Mouse (Mus musculus): ENCODE results near the gene St5.

The St5 gene

DNA sequence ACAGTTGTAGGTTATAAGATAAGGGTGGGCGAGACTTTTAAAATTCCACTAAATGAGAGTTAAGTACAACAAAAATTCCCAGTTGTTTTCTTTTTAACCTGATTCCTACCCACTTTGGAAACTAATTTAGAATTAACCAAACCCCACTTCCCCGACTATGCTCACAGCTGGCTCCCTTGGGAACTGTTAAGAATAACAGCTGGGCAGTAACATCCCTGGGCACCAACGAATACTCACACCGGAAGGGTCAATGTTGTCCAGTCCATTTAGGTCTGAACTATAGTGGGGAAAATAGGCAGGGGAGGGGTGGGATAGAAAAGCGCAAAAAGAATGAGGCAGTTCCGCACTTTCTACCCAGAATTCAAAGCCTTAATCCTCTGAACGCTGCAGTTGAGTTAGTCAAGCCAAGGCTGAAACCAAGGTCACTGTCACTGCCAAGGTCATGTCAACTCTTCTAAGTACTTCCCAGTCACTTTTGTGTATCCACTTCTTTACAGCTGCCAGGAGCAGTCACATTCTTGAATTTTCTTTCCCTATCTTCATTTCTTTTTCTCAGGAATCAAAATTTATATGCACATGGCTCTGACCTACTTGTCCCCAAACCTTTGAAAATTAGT, 96.3 kb downstream of the St5 start:
- no peak for DNase-seq

DNA sequence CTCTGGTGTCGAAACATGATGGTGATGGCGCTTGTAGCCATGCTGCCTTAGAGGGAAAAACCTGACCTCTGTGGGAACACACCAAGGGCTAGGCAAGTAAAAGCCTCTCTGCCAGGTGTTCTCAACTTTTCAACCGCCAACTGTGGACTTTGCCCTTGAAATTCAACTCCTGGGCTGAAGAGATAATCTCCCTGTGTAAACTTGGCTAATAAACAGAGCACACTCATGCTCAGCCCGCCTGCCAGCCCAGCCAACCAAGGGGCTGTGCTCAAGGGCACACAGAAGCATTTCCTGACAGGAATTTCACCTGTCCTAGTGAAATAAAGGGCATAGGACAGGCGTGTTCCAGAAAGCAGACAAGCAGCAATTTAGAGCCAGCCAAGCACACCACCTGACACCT, 100.8 kb downstream of the St5 start:
- DNase-seq = peak; percentile 55 to 83

GRCm38 (mm10) chr7:109602022-109602421, 101.4 kb downstream of the St5 start:
- no peak for DNase-seq

DNA sequence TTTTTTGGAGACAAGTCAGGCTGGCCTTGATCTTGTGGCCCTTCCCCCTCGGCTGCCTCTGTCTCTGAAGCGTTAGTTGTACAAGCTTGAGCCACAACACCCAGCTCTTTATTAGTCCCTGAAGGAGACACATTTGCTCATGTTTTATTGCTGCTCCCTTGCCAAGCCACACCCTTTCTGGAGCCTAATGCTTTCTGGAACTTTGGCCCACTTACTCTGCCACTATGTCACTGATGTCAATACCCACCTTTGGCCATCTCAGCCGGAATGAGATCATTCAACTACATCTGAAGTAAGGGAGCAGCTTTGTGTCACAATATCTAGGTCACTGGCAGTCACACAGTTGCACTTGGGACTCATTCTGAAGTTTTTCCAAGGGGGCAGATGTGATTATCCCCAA, 102.7 kb downstream of the St5 start:
- DNase-seq = peak; percentile 36 to 57

DNA sequence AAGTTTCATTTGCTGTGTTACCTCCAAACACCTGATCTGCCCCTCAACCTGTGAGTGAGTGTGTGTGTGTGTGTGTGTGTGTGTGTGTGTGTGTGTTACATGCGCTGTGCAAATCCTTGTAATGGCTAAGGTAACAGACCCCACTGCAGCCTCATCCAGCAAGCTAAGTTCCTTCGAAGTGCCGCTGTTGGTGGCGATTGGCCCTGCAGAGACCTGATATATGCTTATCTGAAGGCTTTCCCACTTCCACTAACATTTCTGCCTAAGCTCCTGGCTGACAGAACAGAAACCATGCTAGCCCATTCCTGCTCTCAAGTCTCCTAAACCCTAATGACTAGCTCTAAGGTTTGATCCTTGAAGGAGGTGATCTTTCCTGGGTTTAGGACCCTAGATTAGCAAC, 103.4 kb downstream of the St5 start:
- DNase-seq = no peak

DNA sequence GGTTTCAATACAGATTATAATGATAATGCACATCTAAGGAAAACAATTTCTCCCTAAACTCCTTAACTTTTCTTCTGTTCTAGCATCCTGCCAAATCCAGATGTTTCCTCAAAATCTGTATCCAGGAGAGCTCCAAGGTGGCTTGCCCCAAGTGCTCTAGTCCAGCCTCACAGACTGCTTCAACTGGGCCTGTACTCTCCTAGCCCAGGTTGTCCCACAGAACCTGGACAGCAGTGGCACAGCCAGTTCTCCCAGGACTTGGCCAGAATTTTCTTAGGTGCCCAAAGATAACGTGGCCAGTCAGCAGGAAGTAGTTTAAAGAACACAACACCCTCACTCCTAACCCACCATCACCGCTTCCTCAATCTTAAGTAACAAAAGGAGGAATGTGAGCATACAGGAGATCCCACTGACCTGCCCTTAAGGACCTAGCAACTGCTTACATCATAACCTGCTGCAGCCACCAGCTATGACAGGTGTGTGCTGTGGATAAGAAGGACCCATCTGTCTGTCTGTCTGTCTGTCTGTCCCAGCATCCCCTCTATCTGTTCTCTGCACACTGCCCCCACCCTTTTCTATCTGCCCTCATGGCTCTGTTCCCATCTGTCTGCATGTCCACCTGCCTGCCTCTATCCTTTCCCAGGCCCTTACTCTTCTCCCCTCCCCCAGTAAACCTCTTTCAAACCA, 108.4 kb downstream of the St5 start:
- DNase-seq = no peak

DNA sequence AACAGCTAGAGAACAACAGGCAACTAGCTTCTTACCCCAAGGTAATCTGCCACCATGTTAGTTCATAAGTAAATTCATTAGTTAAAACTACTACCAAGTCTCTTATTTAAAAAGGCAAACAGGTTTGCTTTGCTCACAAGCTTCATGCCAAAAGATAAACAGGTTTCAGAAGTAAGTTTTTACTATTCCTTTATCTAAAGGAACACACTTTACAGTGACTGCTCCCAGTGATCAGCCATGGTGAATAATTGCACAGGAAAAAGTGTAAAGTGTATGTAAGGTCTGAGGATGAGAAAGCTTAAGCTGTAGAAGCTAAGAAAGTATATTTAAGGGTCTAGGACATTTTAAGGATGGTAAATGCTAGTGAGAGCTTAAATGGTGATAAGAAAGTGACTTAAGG, 109.4 kb downstream of the St5 start:
- no peak for DNase-seq

DNA sequence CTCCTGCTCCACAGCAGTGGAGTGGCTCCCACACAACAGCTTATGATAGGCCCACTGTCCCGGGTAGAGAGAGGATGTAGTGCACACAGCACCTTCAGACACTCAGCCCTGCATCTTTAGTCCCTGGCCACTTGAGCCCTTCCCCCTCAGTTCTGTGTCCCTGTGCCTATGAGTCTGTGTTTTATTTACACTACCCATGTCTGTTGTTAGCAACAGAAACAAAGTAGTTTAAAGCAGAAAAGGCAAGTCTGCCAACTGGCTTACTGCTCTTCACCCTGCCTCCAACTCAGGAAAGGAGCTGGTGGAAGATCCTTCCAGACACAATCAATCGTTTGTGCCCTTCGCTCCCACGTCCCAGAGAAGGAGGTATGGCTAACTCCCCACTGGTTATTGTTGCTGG, 111.2 kb downstream of the St5 start:
- no peak for DNase-seq

DNA sequence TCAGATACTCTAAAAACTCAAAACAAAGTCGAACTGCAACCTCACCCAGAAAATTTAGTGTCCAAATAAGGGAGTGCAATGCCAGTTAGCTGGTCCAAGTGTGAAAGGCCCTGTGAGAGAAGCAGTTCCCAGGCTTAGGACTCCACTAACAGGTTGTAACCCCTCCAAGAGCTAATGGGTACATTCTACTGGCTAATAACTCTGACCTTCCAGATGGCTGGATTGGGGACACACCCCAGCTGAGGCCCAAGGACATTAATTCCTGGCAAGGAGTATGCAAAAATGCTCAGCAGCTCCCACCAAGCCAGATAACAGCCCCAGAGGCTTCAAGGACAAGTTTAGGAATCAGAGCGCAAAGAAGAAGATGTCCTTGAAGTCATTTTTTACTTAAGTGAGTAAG, 112.8 kb downstream of the St5 start:
- peak in 1 of 2 experiments; percentile 45 for DNase-seq

GRCm38 (mm10) chr7:109588990-109589389, 114.4 kb downstream of the St5 start:
- peak in 1 of 2 experiments; percentile 13 for DNase-seq

- no peak for DNase-seq
Observed at GRCm38 (mm10) chr7:109588145-109588544, 115.3 kb downstream of the St5 start.

GRCm38 (mm10) chr7:109584467-109584866, 118.9 kb downstream of the St5 start:
- DNase-seq = no peak

GRCm38 (mm10) chr7:109580489-109580888, 122.9 kb downstream of the St5 start:
- DNase-seq = no peak

- no peak for DNase-seq
Observed at GRCm38 (mm10) chr7:109579585-109580307, 123.7 kb downstream of the St5 start.

- DNase-seq = no peak
Observed at GRCm38 (mm10) chr7:109578880-109579584, 124.4 kb downstream of the St5 start.

DNA sequence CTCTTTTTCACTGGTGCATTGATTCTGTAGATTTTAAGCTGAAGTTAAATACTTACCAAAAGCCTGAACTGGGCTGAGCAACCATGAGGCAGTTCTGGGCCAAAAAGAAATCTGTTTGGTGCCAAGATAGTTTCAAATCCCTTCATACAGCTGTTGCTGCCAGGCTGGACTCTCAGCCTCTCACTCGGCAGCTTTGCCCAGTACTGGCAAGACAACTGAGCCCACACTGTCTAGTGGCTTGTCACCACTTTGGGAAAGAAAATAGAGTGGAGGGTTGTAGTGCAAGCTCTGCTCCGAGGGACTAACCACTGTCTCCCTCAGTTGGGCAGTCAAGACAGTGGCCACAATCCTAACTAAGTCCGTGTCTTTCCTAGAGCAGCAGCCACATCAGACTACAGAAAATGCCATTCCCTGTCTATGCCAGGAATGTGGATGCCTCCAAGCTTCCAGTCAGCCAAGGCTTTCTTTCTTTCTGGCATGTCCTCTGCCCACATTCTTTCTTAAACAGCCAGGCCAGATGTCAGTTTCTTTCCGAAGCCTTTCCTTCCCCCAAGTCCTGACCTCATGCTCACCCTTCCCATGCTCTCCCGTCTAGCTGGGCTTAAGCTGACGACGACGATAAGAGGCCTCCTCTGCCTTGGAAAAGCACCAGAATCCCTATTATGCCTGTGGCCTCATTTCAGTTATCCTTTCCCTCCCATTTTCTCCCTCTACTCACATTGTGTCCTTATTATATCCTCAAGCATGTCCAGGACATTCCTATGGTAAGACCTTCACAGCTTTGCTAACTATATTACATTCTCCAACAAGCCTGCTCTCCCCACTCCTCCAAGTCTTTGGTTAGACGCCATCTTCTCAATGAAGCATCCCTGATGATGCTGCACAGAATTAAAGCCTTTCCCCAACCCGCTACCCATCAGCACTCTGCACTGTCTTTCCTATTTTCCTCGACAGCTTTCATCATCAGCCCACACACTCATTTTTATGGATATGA, 126.8 kb downstream of the St5 start:
- DNase-seq = peak; percentile 10 to 42

DNA sequence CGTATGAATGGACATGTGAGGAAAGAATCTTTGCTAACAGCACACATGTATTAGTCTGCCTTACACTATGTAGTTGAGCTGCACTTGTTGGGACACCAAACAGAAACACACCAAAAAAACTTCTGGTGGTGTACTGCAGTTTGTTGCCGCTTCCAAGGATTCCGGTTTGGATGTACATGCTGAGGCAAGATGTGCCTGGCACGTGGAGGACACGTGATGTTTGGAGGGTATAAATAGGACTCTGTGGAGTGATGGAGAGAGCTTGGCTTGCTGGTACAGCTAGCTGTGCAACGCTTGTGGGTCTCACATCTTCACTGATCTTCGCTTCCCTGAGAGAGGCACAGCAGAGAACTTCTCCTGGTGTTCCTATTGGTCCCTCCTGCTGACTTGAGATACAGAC, 129.2 kb downstream of the St5 start:
- DNase-seq = no peak

DNA sequence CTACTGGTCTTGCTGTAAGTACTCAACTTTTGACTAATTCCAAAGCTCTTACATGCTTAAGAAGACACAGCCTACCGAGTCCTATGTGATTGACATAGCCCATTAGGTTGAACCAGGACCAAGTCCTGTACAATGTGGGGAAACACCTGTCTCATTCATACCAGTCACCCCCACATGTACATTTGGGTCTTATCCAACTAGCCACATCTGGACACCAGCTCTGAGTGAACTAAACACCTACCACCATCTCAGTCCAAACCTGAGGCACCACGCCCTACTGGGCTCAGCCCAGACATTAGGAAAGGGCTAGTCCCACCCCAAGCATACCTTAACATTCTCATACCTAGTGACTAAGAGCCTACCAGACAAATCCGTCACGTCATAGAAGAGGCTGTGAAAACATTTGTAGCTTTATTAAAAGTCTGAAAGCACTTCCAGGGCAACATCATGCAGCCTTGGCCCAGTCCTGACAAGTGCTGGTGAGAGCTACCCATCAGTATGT, 135.0 kb downstream of the St5 start:
- DNase-seq = no peak

DNA sequence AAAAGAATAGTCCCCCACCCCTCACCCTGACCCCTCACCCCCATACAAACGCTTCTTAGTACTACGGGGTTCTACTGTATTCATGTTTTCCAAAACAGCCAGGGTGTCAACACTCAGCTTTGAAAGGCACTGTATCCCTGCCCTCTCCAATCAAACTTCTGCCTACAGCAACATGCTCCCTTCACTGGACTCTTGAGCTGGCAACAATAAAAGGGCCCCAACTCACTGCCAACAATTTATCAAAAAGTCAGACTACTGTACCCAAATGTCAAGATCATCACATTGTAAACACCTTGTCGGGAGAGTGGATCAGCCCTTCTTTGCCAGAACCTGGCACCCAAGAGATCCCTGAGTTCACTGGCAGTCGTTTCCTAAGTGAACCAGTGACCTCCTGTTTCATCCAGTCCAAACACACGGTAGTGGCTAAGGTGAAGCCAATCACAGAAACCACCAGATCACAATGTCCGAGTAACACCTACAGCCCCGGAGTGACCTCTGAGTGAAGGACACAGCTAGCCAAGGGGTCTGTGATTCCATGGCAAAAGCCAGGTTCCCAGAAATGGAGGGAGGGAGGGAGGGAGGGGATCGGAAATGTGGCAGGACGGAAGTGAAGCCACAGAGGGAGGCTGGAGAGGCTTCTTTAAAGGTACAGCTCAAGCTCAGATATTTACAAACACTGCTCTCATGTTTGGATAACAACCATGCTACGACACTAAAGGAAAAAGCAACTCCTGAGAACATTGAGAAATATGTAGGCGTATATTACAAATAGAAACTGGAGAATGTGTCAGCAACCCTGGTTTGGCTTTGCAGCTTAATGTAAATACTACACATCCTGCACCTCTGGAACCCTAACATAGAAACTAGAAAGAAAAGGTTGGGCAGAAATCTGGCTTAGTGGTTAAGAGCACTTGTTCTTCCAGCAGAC, 136.3 kb downstream of the St5 start:
- DNase-seq = peak in 1 of 2 experiments; percentile 66

DNA sequence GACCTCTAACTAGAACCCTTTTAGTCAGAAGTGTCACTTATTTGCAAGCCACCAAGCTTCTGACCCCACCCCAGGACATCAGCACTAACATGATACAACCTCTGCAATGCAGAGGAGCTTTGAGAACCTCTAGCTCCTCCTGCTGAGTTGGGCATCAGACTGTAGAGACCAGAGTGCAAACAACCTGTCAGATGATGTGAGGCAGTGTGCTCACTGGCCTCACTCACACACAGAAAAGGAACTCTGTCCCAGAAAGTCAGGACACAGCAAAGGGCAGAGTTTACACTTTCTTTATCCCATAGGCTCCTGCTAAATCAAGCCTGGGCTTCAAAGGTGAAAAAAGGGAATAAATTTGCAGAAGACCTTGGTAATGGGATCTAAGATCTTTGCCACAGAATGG, 137.1 kb downstream of the St5 start:
- peak in 1 of 2 experiments; percentile 49 for DNase-seq
